Mouse (Mus musculus) ES-CJ7 (cell line): Measurements from ENCODE around the gene Olfr223.
"Not testable (repeated sequence)": the region's sequence is repeated elsewhere in the genome, so short reads cannot be mapped to it uniquely, and the experiment has no call there.

Source experiments
- DNase-seq: peaks from one replicate; pipeline ENCODE4 v3.0.0; 2011; ENCODE audit warnings: low read depth, low spot score

Gene Olfr223

GRCm38 (mm10) chr11:59593189-59593588 lies at the start of gene Olfr223:
Gene Olfr223 (minus strand): TSS chr11:59593289.
- no peak for DNase-seq

DNA sequence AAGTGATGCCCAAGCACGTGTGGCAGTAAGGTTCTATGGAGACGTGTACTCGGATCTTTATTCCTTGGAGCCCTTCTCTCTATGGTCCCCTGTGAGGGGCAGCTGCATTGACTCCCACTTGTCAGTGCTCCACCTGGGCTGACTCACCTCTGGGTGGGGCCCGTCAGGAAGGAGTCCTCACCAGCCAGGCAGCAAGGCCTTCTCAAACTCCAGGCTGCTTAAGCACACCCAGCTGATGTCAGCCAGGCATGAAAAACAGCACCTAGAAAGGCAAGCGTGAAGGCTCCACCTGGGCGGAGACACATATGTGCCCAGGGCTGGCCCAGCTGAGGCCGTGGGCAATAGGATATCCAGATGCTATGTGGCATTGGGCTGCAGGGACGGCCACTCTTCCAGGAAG lies 49.3 kb upstream of the Olfr223 start:
- DNase-seq = no peak

GRCm38 (mm10) chr11:59641227-59641626 lies 48.1 kb upstream of the Olfr223 start:
- no peak for DNase-seq

- no peak for DNase-seq
Observed at GRCm38 (mm10) chr11:59639957-59640643, 47.0 kb upstream of the Olfr223 start.

GRCm38 (mm10) chr11:59636695-59637414 lies 43.8 kb upstream of the Olfr223 start:
- DNase-seq = no peak

GRCm38 (mm10) chr11:59635821-59636694 lies 43.0 kb upstream of the Olfr223 start:
- no peak for DNase-seq

- no peak for DNase-seq
Observed at GRCm38 (mm10) chr11:59635251-59635795, 42.2 kb upstream of the Olfr223 start.

DNA sequence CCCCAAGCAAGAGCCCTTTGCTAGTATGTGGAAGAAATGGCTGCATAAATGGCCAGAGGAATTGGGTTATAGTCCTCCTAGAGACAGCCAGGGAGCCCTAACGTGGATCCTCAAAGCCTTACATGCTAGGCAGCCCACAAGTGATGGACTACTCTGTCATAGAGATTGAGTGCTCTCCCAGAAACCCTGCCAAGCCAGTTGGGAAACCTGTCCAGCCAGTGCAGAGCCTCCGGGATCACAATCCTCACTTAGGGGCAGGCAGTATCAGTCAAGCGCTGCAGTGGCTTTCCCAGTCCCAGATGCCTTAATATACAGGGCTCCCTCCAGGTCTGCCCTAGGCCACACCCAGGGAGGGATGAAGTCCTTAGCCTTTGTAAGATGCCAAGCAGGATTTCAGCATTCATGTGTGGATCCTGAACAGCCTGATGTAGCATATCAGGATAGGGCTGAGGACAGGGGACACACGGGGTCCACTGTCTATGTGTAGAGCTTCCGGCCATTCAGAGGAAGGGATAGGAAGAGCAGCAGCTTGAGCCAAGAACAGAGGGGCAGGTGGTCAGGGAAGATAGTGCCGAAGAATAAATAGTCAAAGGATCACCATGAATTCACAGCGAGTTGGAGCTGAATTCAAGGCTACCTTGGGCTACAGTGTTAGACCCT lies 41.0 kb upstream of the Olfr223 start:
- no peak for DNase-seq

DNA sequence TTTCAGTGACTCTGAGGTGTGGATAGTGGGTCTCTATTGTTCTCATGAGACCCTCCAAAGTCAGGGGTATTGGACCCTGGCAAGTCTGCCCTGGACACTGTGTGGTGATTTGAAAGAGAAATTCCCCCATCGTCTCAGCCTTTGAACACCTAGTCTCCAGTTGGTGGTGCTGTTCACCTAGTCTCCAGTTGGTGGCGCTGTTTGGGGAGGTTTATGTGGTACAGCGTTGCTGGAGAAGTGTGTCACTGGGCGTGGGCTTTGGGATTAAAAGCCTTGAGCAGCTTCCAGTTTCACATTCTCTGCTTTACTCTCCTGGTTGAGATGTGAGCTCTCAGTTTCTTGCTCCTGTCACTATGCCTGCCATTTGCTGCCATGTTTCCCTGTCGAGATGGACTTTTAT lies 39.9 kb upstream of the Olfr223 start:
- DNase-seq = peak; percentile 77

- DNase-seq = no peak
Observed at GRCm38 (mm10) chr11:59631980-59632379, 38.9 kb upstream of the Olfr223 start.

- no peak for DNase-seq
Observed at GRCm38 (mm10) chr11:59629871-59630270, 36.8 kb upstream of the Olfr223 start.

DNA sequence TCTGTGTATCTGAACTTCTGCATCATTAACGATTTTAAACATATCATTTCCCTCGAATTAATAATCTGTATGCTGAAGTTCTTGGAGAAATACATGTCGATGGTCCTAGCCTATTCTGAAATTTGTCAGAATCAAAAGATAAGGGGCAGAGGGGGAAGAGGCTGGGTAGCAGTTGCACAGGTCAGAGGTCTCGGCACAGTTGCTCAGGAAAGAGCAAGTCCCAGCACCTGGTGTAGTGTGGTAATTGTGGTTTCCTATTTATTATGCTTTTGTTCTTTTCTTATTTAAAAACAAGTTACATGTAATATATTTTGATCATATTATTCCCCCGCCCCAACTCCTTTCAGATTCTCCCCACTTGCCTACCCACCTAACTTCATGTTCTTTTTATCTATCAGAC lies 35.1 kb upstream of the Olfr223 start:
- no peak for DNase-seq

GRCm38 (mm10) chr11:59626192-59626591 lies 33.1 kb upstream of the Olfr223 start:
- no peak for DNase-seq

- peak; percentile 58 for DNase-seq
Observed at GRCm38 (mm10) chr11:59624017-59624630, 31.0 kb upstream of the Olfr223 start.

DNA sequence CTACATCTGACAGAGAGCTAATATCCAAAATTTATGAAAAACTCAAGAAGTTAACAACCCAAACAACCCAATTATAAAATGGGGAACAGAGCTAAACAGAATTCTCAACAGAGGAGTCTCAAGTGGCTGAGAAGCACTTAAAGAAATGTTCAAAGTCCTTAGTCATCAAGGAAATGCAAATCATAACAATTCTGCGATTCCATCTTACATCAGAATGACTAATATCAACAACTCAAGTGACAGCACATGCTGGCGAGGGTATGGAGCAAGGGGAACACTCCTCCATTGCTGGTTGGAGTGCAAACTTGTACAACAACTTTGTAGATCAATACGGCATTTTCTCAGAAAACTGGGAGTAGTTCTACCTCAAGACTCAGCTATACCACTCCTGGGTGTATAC lies 29.1 kb upstream of the Olfr223 start:
- DNase-seq = no peak

GRCm38 (mm10) chr11:59616986-59617385 lies 23.9 kb upstream of the Olfr223 start:
- DNase-seq = not testable (repeated sequence)

- peak; percentile 45 for DNase-seq
Observed at GRCm38 (mm10) chr11:59614120-59614519, 21.0 kb upstream of the Olfr223 start.

GRCm38 (mm10) chr11:59611646-59612045 lies 18.6 kb upstream of the Olfr223 start:
- DNase-seq = no peak

GRCm38 (mm10) chr11:59602287-59602686 lies 9.2 kb upstream of the Olfr223 start:
- no peak for DNase-seq

- no peak for DNase-seq
Observed at GRCm38 (mm10) chr11:59600872-59601271, 7.8 kb upstream of the Olfr223 start.

DNA sequence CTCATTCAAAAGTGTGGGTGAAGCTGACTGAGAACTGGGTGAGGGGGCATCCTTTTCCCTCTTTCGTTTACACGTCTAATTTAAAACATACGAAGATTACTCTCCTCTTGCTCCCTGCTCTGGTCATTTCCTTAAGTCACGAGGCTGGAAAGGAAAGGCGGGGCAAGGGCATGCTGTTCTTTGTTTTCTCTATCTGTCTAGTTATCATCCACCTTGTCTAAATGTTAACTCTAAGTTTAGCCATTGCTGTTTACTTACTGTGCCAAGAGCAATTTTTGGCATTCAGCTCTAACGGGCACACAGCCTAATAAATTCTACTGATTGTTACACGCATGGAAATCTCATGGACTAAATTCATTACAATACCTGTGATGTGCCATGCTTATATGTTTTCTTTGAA lies 6.1 kb upstream of the Olfr223 start:
- no peak for DNase-seq
